15 mouse cellular contexts compared by ENCODE assay signal in genomic region chr10:10751033-10751432, GRCm38 (mm10).
"Had no signal": no experiment of that assay in that cellular context is flagged by ENCODE, and none has a peak within 500 bp of the region (broad histone marks: within the 10 kb centered on the region; RNA-seq: fewer than 3 reads in every experiment).

No protein-coding gene starts in this region.

- H3K36me3 ChIP-seq: limb, embryonic 13.5 days; midbrain, embryonic 12.5 days; neural tube, embryonic 13.5 days; stomach, embryonic 15.5 days had no signal

- H3K4me2 ChIP-seq: limb, embryonic 13.5 days; midbrain, embryonic 12.5 days; neural tube, embryonic 13.5 days; stomach, embryonic 15.5 days had no signal

- H3K27me3 ChIP-seq: limb, embryonic 13.5 days; midbrain, embryonic 12.5 days; neural tube, embryonic 13.5 days; stomach, embryonic 15.5 days had no signal

- H3K9ac ChIP-seq: limb, embryonic 13.5 days; liver, embryonic 14.5 days; midbrain, embryonic 12.5 days; neural tube, embryonic 13.5 days; stomach, embryonic 15.5 days had no signal

- H3K27ac ChIP-seq: limb, embryonic 13.5 days; liver, embryonic 14.5 days; midbrain, embryonic 12.5 days; neural tube, embryonic 13.5 days; stomach, embryonic 15.5 days had no signal

- H3K4me1 ChIP-seq: limb, embryonic 13.5 days; midbrain, embryonic 12.5 days; neural tube, embryonic 13.5 days; stomach, embryonic 15.5 days had no signal

- ATAC-seq: intestine, postnatal 0 days; midbrain, embryonic 16.5 days had no signal

- H3K4me3 ChIP-seq: limb, embryonic 13.5 days; midbrain, embryonic 12.5 days; neural tube, embryonic 13.5 days; stomach, embryonic 15.5 days had no signal

- H3K9me3 ChIP-seq: limb, embryonic 13.5 days; midbrain, embryonic 12.5 days; neural tube, embryonic 13.5 days; stomach, embryonic 15.5 days had no signal

- DNase-seq: kidney, adult 8-10 months; kidney, postnatal 25 days; lung, adult 18-20 months; retina, postnatal 1 day; right cerebral cortex, postnatal 4 days; spleen, adult 18-20 months; thymus, adult 18-20 months; thymus, postnatal 14 days had no signal
